Mouse (Mus musculus) embryonic stem cell, embryonic (primary cell): ENCODE data around the gene Dus1l.

Experiments
- CTCF ChIA-PET, 4 experiments: fragments of 300-600 bp in 2 of 4; fragments of 350-600 bp in 2 of 4; sonication (Branson Sonifier 250); formaldehyde crosslinking; loops; one replicate each; lab custom pipeline; 2022; ENCODE audit warnings: inconsistent platforms in 2 of 4; lab: Charles Lee
- POLR2A ChIA-PET, 4 experiments: fragments of 300-600 bp in 2 of 4; fragments of 350-600 bp in 2 of 4; sonication (Branson Sonifier 250); formaldehyde crosslinking; loops; one replicate each; lab custom pipeline; 2022; ENCODE audit warnings: antibody characterized with exemption in 4 of 4, inconsistent platforms in 1 of 4; lab: Charles Lee

The Dus1l gene

GRCm38 (mm10) chr11:120822831-120823550 is 26.8 kb upstream of the Dus1l start:
- CTCF ChIA-PET, result interaction anchor here in 2 of 4 experiments (0.6 to 1.3 kb wide), 7 partner anchors 15 to 231 kb away, joined by 3 to 7 read pairs (median 3); no protein-coding TSS in a partner anchor
- POLR2A ChIA-PET, result interaction anchor here (0.7 to 16.3 kb wide), 73 partner anchors 8 to 356 kb away, joined by 3 to 274 read pairs (median 5); partner anchors contain the start of genes Dus1l (in 3 of the 4), Mrpl12 (in 2 of the 4), P4hb (in 2 of the 4) and Alyref (in 1 of the 4)

GRCm38 (mm10) chr11:120822321-120822720 is 26.1 kb upstream of the Dus1l start:
- ChIA-PET POLR2A (interaction anchor here (0.5 to 16.3 kb wide), 35 partner anchors 8 to 324 kb away, joined by 3 to 274 read pairs (median 11); partner anchors contain the start of genes Dus1l (in 2 of the 4), P4hb (in 1 of the 4), Rac3 (in 1 of the 4) and Tex19.1 (in 1 of the 4)), CTCF (interaction anchor here in 2 of 4 experiments (0.6 to 1.7 kb wide), 4 partner anchors 18 to 102 kb away, joined by 3 to 4 read pairs (median 3); no protein-coding TSS in a partner anchor)

- CTCF ChIA-PET, result interaction anchor here in 2 of 4 experiments (0.5 to 1.7 kb wide), 3 partner anchors 13 to 101 kb away, joined by 3 to 4 read pairs (median 3); no protein-coding TSS in a partner anchor
- POLR2A ChIA-PET, result interaction anchor here in 3 of 4 experiments (0.9 to 16.3 kb wide), 24 partner anchors 7 to 242 kb away, joined by 3 to 274 read pairs (median 21); partner anchors contain the start of genes Dus1l (in 1 of the 3) and Rac3 (in 1 of the 3)
These were observed 25.1 kb upstream of the Dus1l start for GRCm38 (mm10) chr11:120821076-120821922.

- ChIA-PET POLR2A (interaction anchor here in 3 of 4 experiments (0.9 to 16.3 kb wide), 15 partner anchors 9 to 241 kb away, joined by 3 to 274 read pairs (median 7); partner anchors contain the start of gene Dus1l (in 1 of the 3)), CTCF (interaction anchor here in 1 of 4 experiments (1.7 kb wide), 1 partner anchor 100 kb away, joined by 3 read pairs; no protein-coding TSS in a partner anchor)
These were observed 24.3 kb upstream of the Dus1l start for GRCm38 (mm10) chr11:120820546-120820945.

GRCm38 (mm10) chr11:120819556-120819955 is 23.4 kb upstream of the Dus1l start:
- ChIA-PET CTCF (no interaction called here), POLR2A (interaction anchor here in 3 of 4 experiments (0.7 to 16.3 kb wide), 14 partner anchors 9 to 240 kb away, joined by 3 to 274 read pairs (median 6); partner anchors contain the start of gene Dus1l (in 1 of the 3))

GRCm38 (mm10) chr11:120818251-120818650 is 22.0 kb upstream of the Dus1l start:
- ChIA-PET CTCF (no interaction called here), POLR2A (interaction anchor here in 3 of 4 experiments (0.6 to 16.3 kb wide), 3 partner anchors 8 to 21 kb away, joined by 3 to 274 read pairs (median 5); no protein-coding TSS in a partner anchor)

- POLR2A ChIA-PET, result interaction anchor here in 3 of 4 experiments (0.6 to 16.3 kb wide), 10 partner anchors 7 to 33 kb away, joined by 3 to 274 read pairs (median 3); partner anchors contain the start of genes Dus1l (in 1 of the 3) and Fasn (in 1 of the 3)
- CTCF ChIA-PET, result no interaction called here
These were observed 21.2 kb upstream of the Dus1l start for GRCm38 (mm10) chr11:120817358-120817757.

- CTCF ChIA-PET, result interaction anchor here in 1 of 4 experiments (0.6 to 1.1 kb wide), 2 partner anchors 36 to 302 kb away, joined by 3 read pairs; no protein-coding TSS in a partner anchor
- POLR2A ChIA-PET, result interaction anchor here in 3 of 4 experiments (0.8 to 15.0 kb wide), 10 partner anchors 11 to 92 kb away, joined by 3 to 274 read pairs (median 12); partner anchors contain the start of gene Fasn (in 3 of the 3)
These were observed 15.9 kb upstream of the Dus1l start for GRCm38 (mm10) chr11:120812068-120812467.

- POLR2A ChIA-PET, result interaction anchor here in 3 of 4 experiments (0.8 to 15.0 kb wide), 10 partner anchors 8 to 94 kb away, joined by 3 to 274 read pairs (median 6); partner anchors contain the start of gene Fasn (in 2 of the 3)
- CTCF ChIA-PET, result interaction anchor here in 1 of 4 experiments (1.0 to 1.6 kb wide), 3 partner anchors 15 to 319 kb away, joined by 3 read pairs; no protein-coding TSS in a partner anchor
These were observed 11.8 kb upstream of the Dus1l start for GRCm38 (mm10) chr11:120808010-120808409.

GRCm38 (mm10) chr11:120805375-120806298 is 9.4 kb upstream of the Dus1l start:
- POLR2A ChIA-PET, result interaction anchor here (0.6 to 15.0 kb wide), 46 partner anchors 8 to 573 kb away, joined by 3 to 274 read pairs (median 4); partner anchors contain the start of genes Dus1l (in 4 of the 4), Fasn (in 3 of the 4), P4hb (in 2 of the 4) and Rac3 (in 2 of the 4)
- CTCF ChIA-PET, result interaction anchor here in 3 of 4 experiments (0.6 to 2.0 kb wide), 11 partner anchors 19 to 248 kb away, joined by 3 to 6 read pairs (median 4); partner anchors contain the start of gene Fasn (in 1 of the 3)

GRCm38 (mm10) chr11:120804769-120805168 is 8.6 kb upstream of the Dus1l start:
- CTCF ChIA-PET, result interaction anchor here in 3 of 4 experiments (0.6 to 2.0 kb wide), 9 partner anchors 18 to 237 kb away, joined by 3 to 6 read pairs (median 4); no protein-coding TSS in a partner anchor

GRCm38 (mm10) chr11:120804274-120804673 is 8.1 kb upstream of the Dus1l start:
- ChIA-PET CTCF (interaction anchor here in 3 of 4 experiments (0.6 to 2.0 kb wide), 9 partner anchors 10 to 237 kb away, joined by 3 to 5 read pairs (median 4); no protein-coding TSS in a partner anchor), POLR2A (interaction anchor here (0.5 to 15.0 kb wide), 48 partner anchors 8 to 572 kb away, joined by 3 to 274 read pairs (median 4); partner anchors contain the start of genes Fasn (in 3 of the 4), Dus1l (in 2 of the 4), Pycr1 (in 2 of the 4) and Rac3 (in 2 of the 4))

More at GRCm38 (mm10) chr11:120804769-120805168, 8.6 kb upstream of the Dus1l start:
- POLR2A ChIA-PET, result interaction anchor here (0.5 to 15.0 kb wide), 50 partner anchors 8 to 572 kb away, joined by 3 to 274 read pairs (median 4); partner anchors contain the start of genes Dus1l (in 4 of the 4), Fasn (in 3 of the 4), Rac3 (in 2 of the 4) and Arl16 (in 1 of the 4)

- ChIA-PET CTCF (interaction anchor here (0.6 to 2.7 kb wide), 66 partner anchors 8 to 652 kb away, joined by 3 to 38 read pairs (median 4); partner anchors contain the start of genes Rac3 (in 3 of the 4), Fasn (in 2 of the 4), Ccdc57 (in 1 of the 4) and Cenpx (in 1 of the 4)), POLR2A (interaction anchor here (0.5 to 4.4 kb wide), 105 partner anchors 8 to 1138 kb away, joined by 3 to 50 read pairs (median 4); partner anchors contain the start of genes Cenpx (in 3 of the 4), Fasn (in 3 of the 4), Lrrc45 (in 3 of the 4) and Rac3 (in 3 of the 4))
These were observed 4.1 kb upstream of the Dus1l start for GRCm38 (mm10) chr11:120800061-120800904.

- ChIA-PET CTCF (interaction anchor here (0.6 to 2.7 kb wide), 49 partner anchors 9 to 404 kb away, joined by 3 to 38 read pairs (median 4); partner anchors contain the start of genes Rac3 (in 3 of the 4), Ccdc57 (in 1 of the 4), Dcxr (in 1 of the 4) and Fasn (in 1 of the 4)), POLR2A (interaction anchor here (0.6 to 4.4 kb wide), 75 partner anchors 10 to 347 kb away, joined by 3 to 50 read pairs (median 6); partner anchors contain the start of genes Cenpx (in 3 of the 4), Fasn (in 3 of the 4), Lrrc45 (in 3 of the 4) and Rac3 (in 3 of the 4))
These were observed 3.2 kb upstream of the Dus1l start for GRCm38 (mm10) chr11:120799316-120799890.
